Mouse (Mus musculus) embryonic fibroblast, embryonic 13.5 days (primary cell): ENCODE results near the gene Tmod3.

Source experiments
- CTCF ChIP-seq: IDR thresholded peaks from 2 replicates; pipeline ENCODE4 v1.5.1; 2011; ENCODE audit warnings: mild to moderate bottlenecking, control low read depth, low read length, moderate library complexity, borderline replicate concordance; ENCODE audit not compliant: insufficient read depth
- POLR2A ChIP-seq: IDR thresholded peaks from 2 replicates; pipeline ENCODE4 v1.6.1; 2011; ENCODE audit warnings: low read depth, mild to moderate bottlenecking, control low read depth, low read length, moderate library complexity

GRCm38 (mm10) chr9:75498571-75498970, 60.9 kb downstream of the Tmod3 start:
- TF ChIP-seq CTCF (no peak), POLR2A (no peak)
